Mouse (Mus musculus) ES-E14 (cell line): ENCODE results near the gene Plpp3. TPM values are rescaled to one million over a fixed set of nuclear protein-coding genes. Genes with fewer than 3 reads are reported as not detected.

Experiments used
- DNase-seq: peaks from one replicate; pipeline ENCODE4 v3.0.0-alpha.2; 2013; ENCODE audit warnings: low read depth, low spot score
- H3K27ac ChIP-seq: 2 replicates; pipeline ENCODE4 v1.5.1; 2012; ENCODE audit warnings: low read depth, mild to moderate bottlenecking, low read length, moderate library complexity, mixed read lengths; ENCODE audit not compliant: poor library complexity, insufficient read depth, severe bottlenecking
- H3K36me3 ChIP-seq: 2 replicates; pipeline ENCODE4 v1.6.1; 2012; ENCODE audit warnings: mild to moderate bottlenecking, low read length, moderate library complexity, mixed read lengths; ENCODE audit not compliant: control insufficient read depth, poor library complexity, insufficient read depth, severe bottlenecking
- H3K4me1 ChIP-seq, 2 experiments: fragments of 150-350 bp in 1 of 2; sonication (generic) in 1 of 2; 2 replicates each; pipeline ENCODE4 v1.6.1; 2012; ENCODE audit warnings: low read length in 2 of 2, mild to moderate bottlenecking in 1 of 2, mixed read lengths in 1 of 2; ENCODE audit not compliant: control insufficient read depth in 2 of 2, insufficient read depth in 2 of 2, poor library complexity in 1 of 2
- H3K4me3 ChIP-seq, 2 experiments: fragments of 150-350 bp in 1 of 2; sonication (generic) in 1 of 2; 2 replicates each; pipeline ENCODE4 v1.5.1; 2012; ENCODE audit warnings: low read length in 2 of 2, low read depth in 1 of 2, mild to moderate bottlenecking in 1 of 2, mixed read lengths in 1 of 2; ENCODE audit not compliant: insufficient read depth in 1 of 2, poor library complexity in 1 of 2, severe bottlenecking in 1 of 2
- H3K9ac ChIP-seq: 2 replicates; pipeline ENCODE4 v1.6.1; 2012; ENCODE audit warnings: low read depth, mild to moderate bottlenecking, low read length, mixed read lengths; ENCODE audit not compliant: poor library complexity, insufficient read depth, severe bottlenecking
- H3K9me3 ChIP-seq: fragments of 150-350 bp; sonication (generic); 2 replicates; pipeline ENCODE4 v1.6.1; 2012; ENCODE audit warnings: low read depth, mild to moderate bottlenecking, low read length; ENCODE audit not compliant: control insufficient read depth, insufficient read depth
- CHD2 ChIP-seq: IDR thresholded peaks from 2 replicates; pipeline ENCODE4 v1.6.1; 2014; ENCODE audit warnings: mild to moderate bottlenecking, low read depth, low read length, inconsistent platforms
- HCFC1 ChIP-seq: IDR thresholded peaks from 2 replicates; pipeline ENCODE4 v1.6.1; 2012; ENCODE audit warnings: low read length, inconsistent platforms, borderline replicate concordance; ENCODE audit not compliant: insufficient read depth
- MAFK ChIP-seq: IDR thresholded peaks from 2 replicates; pipeline ENCODE4 v1.6.1; 2014; ENCODE audit warnings: mild to moderate bottlenecking, low read depth, low read length, inconsistent platforms; ENCODE audit not compliant: insufficient read depth
- ZC3H11A ChIP-seq: IDR thresholded peaks from 2 replicates; pipeline ENCODE4 v1.6.1; 2012; ENCODE audit warnings: low read depth, mild to moderate bottlenecking, inconsistent platforms, low read length, borderline replicate concordance
- ZNF384 ChIP-seq: IDR thresholded peaks from 2 replicates; pipeline ENCODE4 v1.6.1; 2012; ENCODE audit warnings: low read depth, low read length, inconsistent platforms
- in situ Hi-C, 2 experiments: fragments of 600-800 bp; cut with MboI; formaldehyde crosslinking; loops; one replicate each; pipeline ENCODE4 v1.15.1; 2025; ENCODE audit warnings: low sequenced_read_pairs in 2 of 2, inconsistent platforms in 1 of 2; ENCODE audit not compliant: unreplicated experiment in 2 of 2
- total RNA-seq: library from RNA; depleted of rRNA; stranded (reverse); fragments of 300-350 nt; gene quantifications from 2 replicates; pipeline ENCODE4 v1.2.3, GENCODE M21; 2012; rRNA removed

Plpp3 gene
- total RNA-seq, result 11.8 and 13.0 TPM in 2 replicates

DNA sequence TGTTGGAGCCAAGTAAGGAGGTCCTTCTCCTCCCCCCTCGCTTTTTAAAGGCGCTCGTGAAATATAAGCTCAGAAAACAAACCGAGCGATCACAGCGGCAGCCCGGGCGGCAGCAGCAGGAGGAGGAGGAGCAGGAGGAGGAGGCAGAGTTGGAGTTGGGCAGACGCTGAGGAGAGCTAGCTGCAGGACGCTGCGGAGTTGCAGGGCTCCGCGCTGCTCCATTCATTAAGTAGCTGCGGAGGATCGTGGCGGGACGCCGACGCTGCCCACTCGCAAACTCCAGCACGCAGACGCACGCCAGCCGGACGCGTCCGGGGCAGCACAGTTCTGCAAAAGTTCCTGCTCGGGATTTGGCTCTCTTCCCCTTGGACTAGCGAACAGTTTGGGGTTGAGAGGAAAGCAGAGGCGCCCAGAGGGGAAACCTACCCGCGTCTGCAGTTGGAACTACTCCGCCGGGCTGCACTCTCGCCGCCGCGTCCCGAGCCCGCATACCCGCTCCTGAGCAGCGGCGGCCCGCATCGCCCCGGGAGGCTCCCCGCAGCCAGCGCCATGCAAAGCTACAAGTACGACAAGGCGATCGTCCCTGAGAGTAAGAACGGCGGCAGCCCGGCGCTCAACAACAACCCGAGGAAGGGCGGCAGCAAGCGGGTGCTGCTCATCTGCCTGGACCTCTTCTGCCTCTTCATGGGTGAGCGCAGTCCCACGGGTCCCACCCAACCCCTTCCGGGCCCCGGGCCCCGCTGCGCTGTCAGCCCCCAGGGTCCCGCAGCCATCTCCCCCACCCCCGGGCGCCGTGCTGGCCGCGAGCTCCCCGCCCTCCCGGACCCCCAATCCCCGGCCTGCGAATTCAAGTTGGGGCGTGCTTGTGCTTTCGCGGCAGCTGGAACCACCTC lies at the start of gene Plpp3:
Gene Plpp3 (plus strand): TSS at position 72 of the 893 bp plus-strand sequence.
- in situ Hi-C loops, result loop anchor here (10.0 kb wide), 2 partner anchors 157 to 1067 kb away; no protein-coding TSS in a partner anchor
- H3K4me3 ChIP-seq, result peak within 1 kb of the TSS; percentile 79 to 80
- DNase-seq, result no peak
- H3K27ac ChIP-seq, result peak within 1 kb of the TSS; percentile 0; the same call in 1 of the 2 replicates
- H3K36me3 ChIP-seq, result 0 out of 2 replicates have a peak, but pooled peaks cover 3% of the 10 kb centered on the region
- peak within 1 kb of the TSS; percentile 77 for H3K9ac ChIP-seq
- no peaks in the 10 kb centered on the region for H3K9me3 ChIP-seq
- TF ChIP-seq HCFC1 (peak; percentile 34; the same call in 1 of the 2 replicates), CHD2 (no peak), ZNF384 (no peak), ZC3H11A (no peak), MAFK (no peak)
- H3K4me1 ChIP-seq, result peaks cover 8 to 9% of the 10 kb centered on the region in 2 experiments

DNA sequence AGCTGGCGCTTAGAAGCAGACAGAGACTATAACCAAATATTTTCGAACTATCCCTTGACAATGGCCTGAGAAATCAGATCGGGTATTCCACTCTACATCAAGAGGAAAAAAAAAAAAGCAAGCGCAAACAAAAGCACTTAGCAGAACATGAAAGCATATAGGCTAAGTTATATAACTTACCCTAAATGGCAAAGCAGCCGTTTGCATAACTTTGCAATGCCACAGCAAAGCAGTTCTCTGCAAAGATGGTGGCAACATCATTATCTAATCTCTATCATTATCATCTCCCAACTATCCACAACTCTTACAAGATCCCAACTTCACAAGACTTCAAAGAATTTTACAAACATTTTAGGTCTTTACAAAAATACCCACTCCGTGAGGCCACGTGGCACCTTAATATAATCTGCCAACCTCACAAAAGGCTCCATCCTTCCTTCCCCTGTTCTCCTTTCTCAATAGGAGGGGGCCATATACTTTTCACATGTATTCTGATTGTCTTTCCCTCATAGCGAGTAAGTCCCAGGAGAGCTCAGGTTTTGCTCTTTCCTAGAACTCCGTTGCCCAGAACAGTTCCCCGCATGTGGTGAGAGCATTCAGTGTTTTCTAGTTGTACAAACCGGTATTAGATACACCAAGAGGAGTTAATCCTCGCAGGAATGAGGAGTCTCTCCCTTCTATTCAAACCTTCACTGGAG lies 49.1 kb upstream of the Plpp3 start:
- DNase-seq, result no peak
- no peak overlapping the region for H3K27ac ChIP-seq
- TF ChIP-seq HCFC1 (no peak), CHD2 (no peak), ZNF384 (no peak), ZC3H11A (no peak), MAFK (no peak)
- in situ Hi-C loops, result no loop called here
- H3K9me3 ChIP-seq, result no peaks in the 10 kb centered on the region
- peaks cover 2 to 5% of the 10 kb centered on the region in 2 experiments; a peak in 2 of 4 replicates for H3K4me1 ChIP-seq
- no peaks in the 10 kb centered on the region for H3K36me3 ChIP-seq
- no peak overlapping the region; a peak in 1 of 4 replicates for H3K4me3 ChIP-seq
- H3K9ac ChIP-seq, result no peak overlapping the region

DNA sequence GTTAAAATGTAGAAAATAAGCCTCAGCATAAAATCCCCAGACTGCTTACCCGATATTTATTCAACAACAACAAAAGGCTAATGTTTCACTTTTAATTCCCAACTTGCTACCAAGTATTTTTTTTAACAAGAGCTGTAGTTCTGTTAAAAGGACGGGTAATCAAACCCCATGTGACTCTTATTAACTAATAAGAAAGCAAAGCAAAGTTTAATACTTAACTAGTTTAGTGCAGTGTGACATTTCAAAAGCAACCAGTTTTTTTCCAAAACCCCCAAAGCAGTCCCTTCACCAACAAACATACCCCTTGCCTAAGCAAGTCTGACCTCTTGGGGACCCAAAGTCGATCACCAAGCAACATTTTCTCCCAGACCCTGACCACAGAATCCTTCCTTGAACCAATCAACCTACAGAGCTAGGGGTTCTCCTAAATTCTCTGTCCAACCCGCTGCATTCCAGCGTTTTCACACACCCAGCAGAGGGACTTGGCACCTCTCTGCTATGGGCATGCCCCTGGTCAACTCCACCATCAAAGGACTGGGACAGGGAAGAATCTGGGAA lies 48.4 kb upstream of the Plpp3 start:
- DNase-seq, result no peak
- Histone ChIP-seq H3K4me1 (peaks cover 2 to 5% of the 10 kb centered on the region in 2 experiments; a peak in 2 of 4 replicates), H3K4me3 (peak overlapping the region; percentile 82 to 91), H3K27ac (no peak overlapping the region), H3K9ac (no peak overlapping the region), H3K9me3 (no peaks in the 10 kb centered on the region), H3K36me3 (no peaks in the 10 kb centered on the region)
- TF ChIP-seq CHD2, result no peak
- no peak for TF ChIP-seq ZNF384
- in situ Hi-C loops, result no loop called here

DNA sequence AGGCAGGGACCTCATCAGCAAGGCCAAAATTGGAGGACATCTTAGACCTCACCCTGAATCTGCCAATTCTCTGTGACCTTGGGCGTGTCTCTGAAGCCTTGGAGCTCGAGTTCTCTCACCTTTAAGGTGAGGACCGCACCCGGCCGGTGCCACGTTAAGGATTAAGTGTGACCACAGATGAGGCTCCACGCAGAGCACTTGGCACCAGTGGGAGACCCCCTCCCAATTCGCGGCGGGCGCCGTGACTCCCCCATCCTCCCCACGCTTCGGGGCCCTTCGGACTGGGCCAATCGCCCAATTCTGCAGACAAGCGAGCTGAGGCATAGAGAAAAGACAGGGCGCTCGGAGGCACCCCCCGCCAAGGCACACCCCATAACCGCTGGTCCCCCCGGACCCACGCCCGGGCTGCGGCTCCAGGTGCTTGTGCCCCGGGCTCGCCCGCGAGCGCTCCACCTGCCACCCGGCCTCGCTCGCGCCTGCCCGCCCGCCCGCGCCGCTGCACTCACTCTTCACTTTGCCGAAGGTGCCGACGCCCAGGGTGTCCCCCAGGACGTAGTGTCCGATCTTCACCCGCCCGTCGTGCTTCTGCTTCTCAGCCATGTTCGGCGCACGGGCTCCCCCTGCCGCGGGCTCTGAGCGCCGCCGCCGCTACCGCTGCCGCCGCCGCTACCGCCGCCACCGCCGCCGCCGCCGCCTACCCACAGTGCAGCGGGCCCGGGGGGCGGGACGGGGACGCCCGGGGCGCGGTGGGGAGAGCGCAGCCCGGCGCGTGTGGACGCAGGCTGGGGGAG lies 47.8 kb upstream of the Plpp3 start, which contains the start of gene Prkaa2:
Gene Prkaa2 (minus strand): TSS at position 692 of the 791 bp plus-strand sequence.
- in situ Hi-C loops, result no loop called here
- TF ChIP-seq CHD2 (no peak), MAFK (no peak), ZC3H11A (no peak), HCFC1 (no peak), ZNF384 (no peak)
- Histone ChIP-seq H3K9ac (peak within 1 kb of the TSS; percentile 69), H3K9me3 (no peaks in the 10 kb centered on the region), H3K4me3 (peak within 1 kb of the TSS; percentile 82 to 91), H3K4me1 (peaks cover 2 to 5% of the 10 kb centered on the region in 2 experiments; a peak in 2 of 4 replicates), H3K27ac (no peak within 1 kb of the TSS), H3K36me3 (no peaks in the 10 kb centered on the region)
- peak; percentile 27 for DNase-seq
